Mouse (Mus musculus) cerebellum, adult 2 months (tissue): ENCODE measurements around the gene Abhd14b. TPM values are rescaled to one million over a fixed set of nuclear protein-coding genes. Genes with fewer than 3 reads are reported as not detected.

Experiments
- DNase-seq, 2 experiments: peaks; one replicate each; pipeline ENCODE4 v3.0.0; 2021
- H3K27ac ChIP-seq: fragments of 200-500 bp; 2 replicates; pipeline ENCODE4 v1.5.1; 2012; ENCODE audit warnings: low read length, control low read depth, inconsistent platforms; ENCODE audit not compliant: insufficient read depth
- H3K27me3 ChIP-seq: fragments of 200-500 bp; 2 replicates; pipeline ENCODE4 v1.6.1; 2012; ENCODE audit warnings: inconsistent platforms, mild to moderate bottlenecking, low read length, moderate library complexity; ENCODE audit not compliant: control insufficient read depth, insufficient read depth
- H3K4me1 ChIP-seq: fragments of 200-500 bp; 2 replicates; pipeline ENCODE4 v1.6.1; 2011; ENCODE audit warnings: low read length; ENCODE audit not compliant: control insufficient read depth, insufficient read depth
- H3K4me3 ChIP-seq: fragments of 200-500 bp; replicated peaks from 2 replicates; pipeline ENCODE3; 2011; ENCODE audit warnings: mild to moderate bottlenecking, low read depth, low read length, control low read depth; ENCODE audit not compliant: insufficient read depth
- CTCF ChIP-seq: fragments of 200-500 bp; IDR thresholded peaks from 2 replicates; pipeline ENCODE4 v1.5.1; 2011; ENCODE audit warnings: low read depth, mild to moderate bottlenecking, control low read depth, low read length, moderate library complexity, borderline replicate concordance; ENCODE audit not compliant: insufficient read depth
- POLR2A ChIP-seq: fragments of 200-500 bp; IDR thresholded peaks from 2 replicates; pipeline ENCODE4 v1.6.1; 2011; ENCODE audit warnings: low read length, control low read depth, borderline replicate concordance; ENCODE audit not compliant: insufficient read depth
- WGBS: fragments of 180-500 bp; shearing (Covaris S2); methylation state at CpG from one replicate; pipeline ENCODE4 v1.1.7; 2018; 5-methylcytosine and 5-hydroxymethylcytosine counted together
- polyA plus RNA-seq: library from polyadenylated mRNA; depleted of rRNA; stranded (reverse); fragments of >200 nt; gene quantifications from 2 replicates; pipeline ENCODE4 v1.2.3, GENCODE M21; 2012

Abhd14b gene
- polyA plus RNA-seq, 1 experiment: 59.7 TPM

GRCm38 (mm10) chr9:106469776-106470175 lies 22.5 kb downstream of the Abhd14b start:
- WGBS: 41% methylated on average over 9 of the region's 9 CpGs
- Histone ChIP-seq H3K27ac (no peak overlapping the region), H3K27me3 (no peaks in the 10 kb centered on the region), H3K4me3 (no peak overlapping the region), H3K4me1 (peaks cover 16% of the 10 kb centered on the region)
- DNase-seq: peak in 1 of 2 experiments; percentile 5
- TF ChIP-seq CTCF (no peak), POLR2A (no peak)

GRCm38 (mm10) chr9:106470991-106471750 lies 23.9 kb downstream of the Abhd14b start:
- H3K27ac ChIP-seq: no peak overlapping the region
- 74% methylated on average over 14 of the region's 14 CpGs for WGBS

GRCm38 (mm10) chr9:106471892-106472291 lies 24.6 kb downstream of the Abhd14b start:
- DNase-seq: peak; percentile 32 to 55
- 63% methylated on average over 5 of the region's 5 CpGs for WGBS
- Histone ChIP-seq H3K27ac (no peak overlapping the region), H3K4me1 (peaks cover 20% of the 10 kb centered on the region), H3K27me3 (no peaks in the 10 kb centered on the region), H3K4me3 (no peak overlapping the region)
- no peak for TF ChIP-seq CTCF
- no peak for TF ChIP-seq POLR2A

More at GRCm38 (mm10) chr9:106470991-106471750, 23.9 kb downstream of the Abhd14b start:
- DNase-seq: peak; percentile 6 to 11
- Histone ChIP-seq H3K27me3 (no peaks in the 10 kb centered on the region), H3K4me1 (peaks cover 17% of the 10 kb centered on the region), H3K4me3 (no peak overlapping the region)
- no peak for TF ChIP-seq CTCF
- TF ChIP-seq POLR2A: no peak

- no peaks in the 10 kb centered on the region for H3K27me3 ChIP-seq
- 79% methylated on average over 4 of the region's 4 CpGs for WGBS
- peaks cover 20% of the 10 kb centered on the region for H3K4me1 ChIP-seq
- peak overlapping the region; percentile 35; the same call in 1 of the 2 replicates for H3K27ac ChIP-seq
- peak; percentile 21 to 24 for DNase-seq
- H3K4me3 ChIP-seq: no peak overlapping the region
- TF ChIP-seq POLR2A: no peak
- TF ChIP-seq CTCF: no peak
Measured at GRCm38 (mm10) chr9:106472321-106472720, 25.1 kb downstream of the Abhd14b start.

- peaks cover 16% of the 10 kb centered on the region for H3K4me1 ChIP-seq
- no peaks in the 10 kb centered on the region for H3K27me3 ChIP-seq
- H3K27ac ChIP-seq: no peak overlapping the region
- peak; percentile 30 to 33 for DNase-seq
- no peak overlapping the region for H3K4me3 ChIP-seq
- 66% methylated on average over 16 of the region's 16 CpGs for WGBS
- TF ChIP-seq CTCF (no peak), POLR2A (no peak)
Measured at GRCm38 (mm10) chr9:106473081-106473752, 26.0 kb downstream of the Abhd14b start.

GRCm38 (mm10) chr9:106473753-106474105 lies 26.5 kb downstream of the Abhd14b start:
- Histone ChIP-seq H3K4me1 (peaks cover 16% of the 10 kb centered on the region), H3K27ac (no peak overlapping the region), H3K4me3 (no peak overlapping the region), H3K27me3 (no peaks in the 10 kb centered on the region)
- WGBS: 52% methylated on average over 5 of the region's 5 CpGs
- TF ChIP-seq CTCF: no peak
- no peak for TF ChIP-seq POLR2A
- DNase-seq: peak in 1 of 2 experiments; percentile 45

GRCm38 (mm10) chr9:106474456-106474855 lies 27.2 kb downstream of the Abhd14b start:
- WGBS: 13% methylated on average over 6 of the region's 6 CpGs
- Histone ChIP-seq H3K27me3 (no peaks in the 10 kb centered on the region), H3K4me1 (peaks cover 18% of the 10 kb centered on the region), H3K27ac (no peak overlapping the region), H3K4me3 (no peak overlapping the region)
- peak; percentile 79 to 81 for DNase-seq
- TF ChIP-seq CTCF: peak; percentile 68
- 0 out of 2 replicates have a peak, but pooled peaks have one; percentile 24 for TF ChIP-seq POLR2A

GRCm38 (mm10) chr9:106475046-106475445 lies 27.8 kb downstream of the Abhd14b start:
- Histone ChIP-seq H3K4me3 (no peak overlapping the region), H3K4me1 (peaks cover 23% of the 10 kb centered on the region), H3K27ac (no peak overlapping the region), H3K27me3 (no peaks in the 10 kb centered on the region)
- peak in 1 of 2 experiments; percentile 27 for DNase-seq
- WGBS: 70% methylated on average over 7 of the region's 7 CpGs
- TF ChIP-seq CTCF (no peak), POLR2A (no peak)
